Mouse (Mus musculus) brain, embryonic 14.5 days (tissue): ENCODE measurements at regions not wholly inside any gene's neighbourhood (a gene's known extent, or its start where the extent isn't known, plus 50 kb on each side); places are given as distances from the start of the nearest gene placed in this dataset.
A peak's percentile ranks its signal among the peaks of the same experiment; 100 is the strongest.

Experiments
- DNase-seq: peaks from one replicate; pipeline ENCODE4 v3.0.0-alpha.2; 2011; ENCODE audit warnings: low read depth
- CTCF ChIP-seq: fragments of 200-500 bp; IDR thresholded peaks from 2 replicates; pipeline ENCODE4 v1.5.1; 2012; ENCODE audit warnings: inconsistent platforms, mild to moderate bottlenecking, moderate library complexity, borderline replicate concordance; ENCODE audit not compliant: insufficient read depth, insufficient read length; ENCODE audit errors: extremely low read depth
- POLR2A ChIP-seq: fragments of 200-500 bp; IDR thresholded peaks from 2 replicates; pipeline ENCODE4 v1.6.1; 2012; ENCODE audit warnings: mild to moderate bottlenecking, inconsistent platforms, borderline replicate concordance; ENCODE audit not compliant: poor library complexity, insufficient read depth, insufficient read length, severe bottlenecking; ENCODE audit errors: extremely low read depth

GRCm38 (mm10) chrX:161487691-161488090, 200.4 kb downstream of the Gm15262 start:
- DNase-seq, result no peak
- TF ChIP-seq CTCF (no peak), POLR2A (no peak)

- TF ChIP-seq CTCF (no peak), POLR2A (no peak)
- no peak for DNase-seq
These were observed 205.5 kb upstream of the Rai2 start for GRCm38 (mm10) chrX:161511341-161511740.

- peak; percentile 71 for DNase-seq
- TF ChIP-seq CTCF (no peak), POLR2A (no peak)
These were observed 193.2 kb upstream of the Rai2 start for GRCm38 (mm10) chrX:161523432-161524256.

GRCm38 (mm10) chrX:161524257-161524646, 192.6 kb upstream of the Rai2 start:
- TF ChIP-seq CTCF (no peak), POLR2A (no peak)
- peak; percentile 64 for DNase-seq

GRCm38 (mm10) chrX:161537290-161537689, 179.6 kb upstream of the Rai2 start:
- DNase-seq, result no peak
- TF ChIP-seq POLR2A (no peak), CTCF (no peak)

GRCm38 (mm10) chrX:161556896-161557295, 160.0 kb upstream of the Rai2 start:
- peak; percentile 69 for DNase-seq
- no peak for TF ChIP-seq CTCF
- TF ChIP-seq POLR2A, result no peak

GRCm38 (mm10) chrX:161558511-161558910, 158.4 kb upstream of the Rai2 start:
- peak; percentile 36 for DNase-seq

GRCm38 (mm10) chrX:161566435-161566834, 150.4 kb upstream of the Rai2 start:
- DNase-seq, result peak; percentile 72
- TF ChIP-seq CTCF, result no peak
- TF ChIP-seq POLR2A, result no peak

More at GRCm38 (mm10) chrX:161558511-161558910, 158.4 kb upstream of the Rai2 start:
- TF ChIP-seq CTCF, result no peak
- TF ChIP-seq POLR2A, result no peak

GRCm38 (mm10) chrX:161582019-161582659, 134.7 kb upstream of the Rai2 start:
- DNase-seq, result no peak
- no peak for TF ChIP-seq CTCF
- TF ChIP-seq POLR2A, result no peak

GRCm38 (mm10) chrX:161583872-161584271, 133.0 kb upstream of the Rai2 start:
- TF ChIP-seq CTCF, result no peak
- TF ChIP-seq POLR2A, result no peak
- peak; percentile 35 for DNase-seq

- DNase-seq, result peak; percentile 12
- no peak for TF ChIP-seq CTCF
These were observed 83.0 kb upstream of the Rai2 start for GRCm38 (mm10) chrX:161633869-161634268.

- no peak for TF ChIP-seq CTCF
- TF ChIP-seq POLR2A, result no peak
- peak; percentile 72 for DNase-seq
These were observed 82.5 kb upstream of the Rai2 start for GRCm38 (mm10) chrX:161634342-161634741.
